Mouse (Mus musculus): ENCODE data around the gene Col4a4.

Col4a4 gene

GRCm38 (mm10) chr1:82577915-82578314, 8.7 kb downstream of the Col4a4 start:
- no peak for DNase-seq (ENCODE audit: low spot score in 2 of 2)

DNA sequence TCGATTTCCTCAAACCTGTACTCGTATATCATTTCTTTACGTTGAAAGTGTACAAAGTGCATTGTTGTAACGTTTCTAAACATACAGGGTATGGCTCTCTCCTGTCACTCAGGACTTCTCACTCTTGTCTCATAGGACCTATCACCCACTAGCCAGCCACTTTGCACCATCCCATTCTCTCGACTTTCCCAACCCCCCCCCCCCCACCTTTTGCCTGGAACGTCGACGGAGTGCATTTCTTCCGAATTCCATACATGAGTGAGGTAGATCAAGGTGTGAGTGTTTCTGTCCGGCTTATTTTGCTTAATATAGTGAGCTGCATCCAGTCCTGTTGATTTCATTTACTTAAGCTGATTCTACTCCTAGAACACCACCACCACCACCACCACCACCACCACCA, 9.3 kb downstream of the Col4a4 start:
- no peak for DNase-seq (ENCODE audit: low spot score in 2 of 2)

GRCm38 (mm10) chr1:82576182-82576581, 10.5 kb downstream of the Col4a4 start:
- DNase-seq (ENCODE audit: low spot score in 2 of 2): no peak

DNA sequence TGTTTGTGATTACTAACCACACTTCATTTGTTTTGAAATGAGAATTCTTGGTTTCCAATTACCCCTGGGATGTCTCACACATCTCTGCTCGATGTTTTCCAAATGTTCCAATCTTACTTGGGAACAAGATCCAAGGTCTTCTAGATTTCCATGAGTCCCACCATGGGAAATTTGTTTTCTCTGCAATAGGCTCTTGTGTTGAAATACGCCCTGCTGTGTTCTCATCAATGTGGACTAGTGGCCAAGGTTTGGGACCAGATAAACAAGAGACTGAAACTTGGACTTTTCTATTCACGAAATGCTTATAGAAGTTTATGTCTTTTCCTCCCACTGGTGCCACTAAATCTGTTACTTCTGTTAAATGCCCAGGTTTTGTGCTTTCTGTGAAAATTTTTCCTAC, 11.0 kb downstream of the Col4a4 start:
- DNase-seq (ENCODE audit: low spot score in 2 of 2): no peak

DNA sequence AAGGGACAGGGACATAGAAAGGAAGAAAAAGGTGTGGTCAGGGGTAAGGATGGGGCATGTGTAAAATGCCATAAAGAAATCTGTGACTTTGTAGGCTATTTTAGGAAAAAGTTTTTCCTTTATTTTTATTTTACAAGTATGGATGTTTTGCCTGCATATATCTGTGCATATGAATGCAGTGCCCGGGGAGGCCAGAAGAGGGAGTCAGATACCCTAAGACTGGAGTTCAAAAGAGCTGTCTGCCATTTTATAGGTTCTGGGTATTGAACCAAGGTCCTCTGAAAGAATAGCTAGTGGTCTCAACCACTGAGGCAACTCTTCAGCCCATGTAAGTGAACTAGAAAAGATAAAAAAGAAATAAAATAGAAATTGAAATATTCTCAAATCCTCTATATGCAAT, 14.9 kb downstream of the Col4a4 start:
- no peak for DNase-seq (ENCODE audit: low spot score in 2 of 2)

DNA sequence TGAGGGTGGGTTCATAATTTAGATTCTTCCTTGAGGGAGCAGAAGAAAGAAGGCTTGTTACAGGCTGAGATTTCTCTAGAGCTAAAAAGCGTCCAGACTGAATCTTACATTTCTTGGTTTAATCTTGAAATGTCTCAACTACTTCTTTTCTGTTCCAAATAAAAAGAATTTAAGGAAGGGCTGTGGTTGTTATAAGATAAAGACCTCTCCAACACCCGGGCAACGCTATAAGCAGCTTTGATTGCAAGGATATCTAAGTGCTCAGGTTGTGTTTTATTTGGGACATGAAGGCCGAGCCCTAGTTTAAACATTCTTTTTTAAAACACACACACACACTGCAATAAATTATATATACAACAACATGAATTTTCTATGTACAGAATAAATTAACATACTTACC, 17.2 kb downstream of the Col4a4 start:
- no peak for DNase-seq (ENCODE audit: low spot score in 2 of 2)

GRCm38 (mm10) chr1:82560223-82560622, 26.4 kb downstream of the Col4a4 start:
- DNase-seq (ENCODE audit: low spot score in 2 of 2): no peak

DNA sequence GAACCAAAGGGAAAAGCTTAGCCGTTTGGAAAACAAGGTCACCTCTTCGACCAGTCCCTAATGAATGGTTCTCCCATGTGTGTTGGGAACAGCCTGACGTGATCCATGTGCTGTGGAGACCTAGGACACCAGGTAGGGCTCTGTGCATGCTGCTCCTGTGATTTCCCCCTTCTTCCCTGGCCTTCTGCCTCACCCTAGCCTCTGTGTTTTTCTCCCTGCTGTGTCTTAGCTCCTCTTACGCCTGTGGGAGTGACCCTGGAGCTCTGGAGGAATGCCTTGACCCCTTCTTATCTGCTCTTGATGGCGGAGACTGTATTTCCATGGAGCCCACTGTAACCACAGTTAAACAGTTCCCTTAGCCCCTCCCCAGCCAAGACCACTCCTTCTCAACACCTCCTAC, 31.8 kb downstream of the Col4a4 start:
- DNase-seq (ENCODE audit: low spot score in 2 of 2): no peak

GRCm38 (mm10) chr1:82554443-82554850, 32.2 kb downstream of the Col4a4 start:
- no peak for DNase-seq (ENCODE audit: low spot score in 2 of 2)

- no peak for DNase-seq (ENCODE audit: low spot score in 2 of 2)
Observed at GRCm38 (mm10) chr1:82545199-82545960, 41.3 kb downstream of the Col4a4 start.

GRCm38 (mm10) chr1:82544419-82545185, 42.0 kb downstream of the Col4a4 start:
- no peak for DNase-seq (ENCODE audit: low spot score in 2 of 2)

DNA sequence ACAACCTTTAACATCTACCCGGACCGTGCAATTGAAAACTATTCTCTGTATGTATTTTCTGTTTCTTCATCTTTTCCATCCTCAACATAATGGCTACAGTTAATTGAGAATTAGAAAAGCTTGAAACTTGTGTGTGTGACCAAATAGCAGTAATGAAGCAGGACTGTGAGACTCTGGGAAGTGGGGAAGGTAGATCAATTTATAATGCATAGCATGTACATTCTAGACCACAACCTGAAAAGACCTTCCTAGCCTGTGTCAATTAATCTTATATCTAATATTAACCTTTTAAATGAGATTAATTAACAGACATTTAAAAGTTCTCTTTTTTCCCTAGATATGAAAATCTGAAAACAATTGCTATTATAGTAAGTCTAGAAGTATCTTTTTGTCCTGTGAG, 42.7 kb downstream of the Col4a4 start:
- DNase-seq (ENCODE audit: low spot score in 2 of 2): no peak

- DNase-seq (ENCODE audit: low spot score in 2 of 2): no peak
Observed at GRCm38 (mm10) chr1:82540056-82540455, 46.6 kb downstream of the Col4a4 start.

DNA sequence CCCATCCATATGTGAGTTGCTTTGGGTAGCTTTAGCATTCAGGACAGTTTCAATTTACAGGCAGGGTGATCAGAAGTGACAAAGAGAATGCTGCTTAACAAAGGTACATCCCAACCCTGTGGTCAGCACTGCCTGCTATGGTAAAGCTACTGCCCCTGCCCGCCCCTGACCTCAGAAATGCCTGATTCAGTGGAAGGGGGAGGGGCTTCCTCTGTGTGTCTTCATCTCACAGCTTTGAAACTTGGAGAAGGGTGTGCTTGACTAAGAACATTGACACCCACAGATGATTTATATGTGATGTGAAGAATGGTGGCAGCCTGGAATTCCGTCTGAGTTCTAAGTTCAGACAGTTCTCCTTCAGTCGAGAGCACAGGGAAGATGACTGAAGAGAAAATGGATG, 48.8 kb downstream of the Col4a4 start:
- DNase-seq (ENCODE audit: low spot score in 2 of 2): no peak

GRCm38 (mm10) chr1:82536515-82537174, 50.0 kb downstream of the Col4a4 start:
- DNase-seq (ENCODE audit: low spot score in 2 of 2): no peak

DNA sequence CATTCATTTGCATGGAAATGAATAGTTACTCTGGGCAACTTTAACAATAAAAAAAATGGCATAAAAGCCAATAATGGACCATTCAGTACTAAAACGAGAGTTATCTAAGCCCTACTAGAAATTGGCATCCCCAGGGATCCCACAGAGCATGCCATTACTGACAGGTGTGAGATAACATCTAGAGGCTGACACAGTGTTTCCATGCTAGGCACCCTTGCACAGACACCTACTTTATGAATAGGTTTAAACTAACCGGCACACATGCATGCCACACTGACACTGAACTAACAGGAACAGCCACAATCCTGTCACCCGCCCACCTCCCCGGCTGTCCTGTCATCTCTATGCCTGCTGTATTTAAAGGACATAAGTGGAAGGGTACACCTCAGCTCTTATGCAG, 58.7 kb downstream of the Col4a4 start:
- DNase-seq (ENCODE audit: low spot score in 2 of 2): no peak

DNA sequence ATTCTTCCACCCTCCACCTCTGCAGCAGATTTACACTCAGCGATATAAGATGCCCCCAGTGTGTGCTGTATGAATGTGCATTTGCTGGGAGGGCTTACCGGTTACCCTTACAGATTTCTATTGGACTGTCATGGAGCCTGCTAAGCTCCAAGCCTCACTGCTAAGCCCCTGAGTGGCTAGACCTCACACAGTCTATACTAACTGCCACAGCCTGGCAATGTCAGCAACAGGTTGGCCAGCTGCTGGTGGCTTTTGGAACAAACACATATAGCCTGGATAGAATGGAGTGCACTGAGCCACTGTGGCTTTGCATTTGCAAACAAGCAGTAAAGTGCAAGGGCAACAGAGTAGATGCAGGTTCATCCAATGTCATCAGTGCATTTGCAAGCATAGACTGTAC, 94.7 kb downstream of the Col4a4 start:
- DNase-seq (ENCODE audit: low spot score in 2 of 2): no peak

DNA sequence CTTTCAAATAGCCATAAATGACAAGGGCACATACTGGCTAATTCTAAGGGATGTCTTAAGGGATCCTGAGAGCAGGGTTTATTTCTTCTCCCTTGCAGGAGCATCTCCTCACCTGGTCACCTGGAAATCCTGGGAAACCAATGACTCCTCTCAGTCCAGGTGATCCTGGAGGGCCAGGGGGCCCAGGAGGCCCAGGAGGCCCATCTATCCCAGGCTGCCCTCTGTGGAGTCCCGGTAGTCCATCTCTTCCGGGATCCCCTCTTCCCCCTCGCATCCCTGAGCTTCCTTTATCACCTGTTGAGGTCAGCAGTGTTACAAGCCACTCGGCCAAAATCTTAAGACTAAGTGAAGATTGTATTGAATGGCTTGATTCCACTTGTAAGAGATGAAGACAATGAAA, 100.3 kb downstream of the Col4a4 start:
- no peak for DNase-seq (ENCODE audit: low spot score in 2 of 2)

DNA sequence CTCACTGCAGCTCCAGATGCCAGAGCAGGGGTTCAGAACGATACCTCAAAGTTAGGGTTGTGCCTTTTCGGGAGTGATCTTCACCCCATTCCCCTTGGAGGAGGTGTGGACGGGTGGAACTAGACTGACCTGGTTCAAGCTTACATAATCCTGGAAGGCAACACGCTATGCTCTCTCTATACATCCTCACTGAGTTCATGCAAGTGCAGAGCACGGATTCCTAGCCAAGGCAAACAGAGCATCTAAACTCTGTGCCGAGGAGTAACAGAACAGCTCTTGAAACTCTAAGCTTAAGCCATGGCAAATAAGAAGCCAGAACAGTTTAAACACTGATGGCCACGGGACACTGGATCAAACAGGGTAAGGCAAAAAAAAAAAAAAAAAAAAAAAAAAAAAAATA, 104.3 kb downstream of the Col4a4 start:
- no peak for DNase-seq (ENCODE audit: low spot score in 2 of 2)

DNA sequence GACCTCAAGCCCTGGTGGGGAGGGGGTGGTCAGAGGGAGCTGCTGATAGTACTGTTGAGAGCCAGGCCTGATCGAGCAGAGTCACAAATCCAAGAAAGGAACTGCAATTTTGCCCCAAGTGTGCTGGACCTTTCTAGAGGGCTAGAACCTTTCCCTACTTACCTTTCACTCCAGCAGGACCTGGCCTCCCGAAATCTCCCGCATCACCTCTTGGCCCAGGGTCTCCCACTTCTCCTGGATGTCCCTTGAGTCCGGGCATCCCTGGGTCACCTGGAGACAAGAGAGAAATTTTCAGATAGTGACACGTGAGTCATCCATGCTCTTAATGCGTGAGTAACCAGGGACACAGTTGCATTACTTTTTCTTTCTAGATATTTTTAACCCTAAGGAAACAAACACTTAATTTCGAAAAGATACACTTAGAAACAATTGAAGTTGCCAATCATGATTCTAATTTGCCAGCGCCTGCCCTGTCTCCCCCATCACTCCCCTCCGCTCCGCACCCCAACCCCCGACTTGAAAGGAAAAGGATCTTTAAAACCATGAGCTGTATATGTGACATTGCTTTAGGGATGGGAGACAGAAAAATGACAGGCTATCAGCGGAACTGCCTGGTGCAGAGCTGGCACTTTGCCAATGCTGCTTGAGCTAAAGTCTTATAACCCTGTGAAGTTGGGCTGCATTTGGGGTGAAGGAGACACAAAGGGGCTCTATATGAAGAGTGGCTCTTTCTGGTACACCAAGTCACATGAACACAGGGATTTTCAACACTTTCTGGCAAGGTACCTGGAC, 106.8 kb downstream of the Col4a4 start:
- no peak for DNase-seq (ENCODE audit: low spot score in 2 of 2)

DNA sequence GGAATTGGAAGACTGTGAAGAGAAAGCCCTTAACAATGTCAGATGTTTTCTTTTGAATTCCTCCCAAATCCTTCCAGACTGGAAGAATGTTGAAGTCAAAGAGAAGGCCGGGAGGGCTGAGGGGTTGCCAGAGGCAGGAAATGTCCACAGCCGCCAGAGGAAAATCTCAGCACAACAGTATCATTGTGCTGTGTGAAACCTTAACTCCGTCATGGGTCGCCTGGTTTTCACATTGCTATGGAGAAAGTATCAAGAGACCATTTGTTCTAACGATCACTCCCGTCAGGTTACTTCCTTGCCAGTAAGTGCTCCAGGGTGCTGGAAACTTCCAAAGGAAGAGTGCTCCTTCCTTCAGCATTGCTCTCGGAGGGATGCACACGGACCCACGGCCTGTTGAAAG, 109.9 kb downstream of the Col4a4 start:
- no peak for DNase-seq (ENCODE audit: low spot score in 2 of 2)

- DNase-seq (ENCODE audit: low spot score in 2 of 2): no peak
Observed at GRCm38 (mm10) chr1:82476256-82476655, 110.4 kb downstream of the Col4a4 start.
